Mouse (Mus musculus): ENCODE results near the gene Kif6.

GRCm38 (mm10) chr17:49825831-49826230, 210.9 kb downstream of the Kif6 start:
- no peak for TF ChIP-seq CTCF (IDR thresholded peaks at IDR 0.05; ENCODE audit: borderline replicate concordance, extremely low read depth, insufficient read depth, insufficient read length)
- TF ChIP-seq POLR2A (IDR thresholded peaks at IDR 0.05; ENCODE audit: borderline replicate concordance, extremely low read depth, insufficient read depth, insufficient read length, poor library complexity, severe bottlenecking) = no peak
